In genomic region chrX:167263530-167263929, GRCm38 (mm10) we compare ENCODE assay signal across 20 mouse cellular contexts. TPM values are rescaled to one million over a fixed set of nuclear protein-coding genes. Genes with fewer than 3 reads are reported as not detected.
"Had no signal": no experiment of that assay in that cellular context is flagged by ENCODE, and none has a peak within 500 bp of the region (broad histone marks: within the 10 kb centered on the region; RNA-seq: fewer than 3 reads in every experiment).

No protein-coding gene starts in this region.

- H3K27ac ChIP-seq: kidney, postnatal 0 days; layer of hippocampus, adult 2 months; limb, embryonic 10.5 days; limb, embryonic 13.5 days; liver, embryonic 12.5 days; liver, embryonic 15.5 days; lung, embryonic 15.5 days; midbrain, embryonic 12.5 days; midbrain, embryonic 15.5 days; neural tube, embryonic 13.5 days had no signal

- DNase-seq: kidney, adult 2 months; kidney, postnatal 25 days; layer of hippocampus, adult 9-11 months; liver; lung, adult 18-20 months; lung, postnatal 14 days; right cerebral cortex, adult 18-20 months; right cerebral cortex, postnatal 14 days; right cerebral cortex, postnatal 4 days; thymus, postnatal 25 days had no signal

- H3K36me3 ChIP-seq: limb, embryonic 10.5 days; limb, embryonic 13.5 days; liver, embryonic 12.5 days; liver, embryonic 15.5 days; lung, embryonic 15.5 days; midbrain, embryonic 12.5 days; midbrain, embryonic 15.5 days; neural tube, embryonic 13.5 days had no signal

- H3K4me3 ChIP-seq: layer of hippocampus, adult 2 months; limb, embryonic 10.5 days; limb, embryonic 13.5 days; liver, embryonic 12.5 days; liver, embryonic 15.5 days; lung, embryonic 15.5 days; midbrain, embryonic 12.5 days; midbrain, embryonic 15.5 days; neural tube, embryonic 13.5 days had no signal

- ATAC-seq: liver, embryonic 12.5 days; midbrain, embryonic 15.5 days had no signal

- H3K9ac ChIP-seq: limb, embryonic 13.5 days; liver, embryonic 12.5 days; liver, embryonic 15.5 days; lung, embryonic 15.5 days; midbrain, embryonic 12.5 days; midbrain, embryonic 15.5 days; neural tube, embryonic 13.5 days had no signal

- H3K9me3 ChIP-seq: limb, embryonic 10.5 days; limb, embryonic 13.5 days; liver, embryonic 12.5 days; liver, embryonic 15.5 days; lung, embryonic 15.5 days; midbrain, embryonic 12.5 days; midbrain, embryonic 15.5 days; neural tube, embryonic 13.5 days had no signal

- H3K4me2 ChIP-seq: limb, embryonic 13.5 days; liver, embryonic 12.5 days; liver, embryonic 15.5 days; lung, embryonic 15.5 days; midbrain, embryonic 12.5 days; midbrain, embryonic 15.5 days; neural tube, embryonic 13.5 days had no signal

- H3K27me3 ChIP-seq: liver, embryonic 12.5 days had no signal

- H3K4me1 ChIP-seq: limb, embryonic 10.5 days; limb, embryonic 13.5 days; liver, embryonic 12.5 days; liver, embryonic 15.5 days; lung, embryonic 15.5 days; midbrain, embryonic 12.5 days; midbrain, embryonic 15.5 days; neural tube, embryonic 13.5 days had no signal

RNA-seq across cellular contexts. Expression of gene Tlr8, which starts 0.6 kb away (rescaled TPM):
- polyA plus RNA-seq: limb, embryonic 10.5 days; midbrain, embryonic 15.5 days had no signal
